Mouse (Mus musculus) myocyte (in vitro differentiated cells): ENCODE results near the gene Gas7.

ENCODE experiments used
- POLR2A ChIP-seq: IDR thresholded peaks from one replicate; pipeline ENCODE4 v1.6.1; 2011; ENCODE audit warnings: low read depth, mild to moderate bottlenecking, control low read depth, moderate library complexity; ENCODE audit not compliant: insufficient read length
- REST ChIP-seq: IDR thresholded peaks from one replicate; pipeline ENCODE4 v1.6.1; 2011; ENCODE audit warnings: mild to moderate bottlenecking, control low read depth, moderate library complexity; ENCODE audit not compliant: insufficient read depth, insufficient read length
- SRF ChIP-seq: IDR thresholded peaks from one replicate; pipeline ENCODE4 v1.6.1; 2011; ENCODE audit warnings: low read depth; ENCODE audit not compliant: control insufficient read depth, insufficient read length
- TCF12 ChIP-seq: IDR thresholded peaks from one replicate; pipeline ENCODE4 v1.6.1; 2011; ENCODE audit warnings: mild to moderate bottlenecking, control low read depth; ENCODE audit not compliant: poor library complexity, insufficient read depth, severe bottlenecking
- USF1 ChIP-seq: IDR thresholded peaks from one replicate; pipeline ENCODE4 v1.6.1; 2011; ENCODE audit warnings: low read depth, mild to moderate bottlenecking, control low read depth, moderate library complexity

DNA sequence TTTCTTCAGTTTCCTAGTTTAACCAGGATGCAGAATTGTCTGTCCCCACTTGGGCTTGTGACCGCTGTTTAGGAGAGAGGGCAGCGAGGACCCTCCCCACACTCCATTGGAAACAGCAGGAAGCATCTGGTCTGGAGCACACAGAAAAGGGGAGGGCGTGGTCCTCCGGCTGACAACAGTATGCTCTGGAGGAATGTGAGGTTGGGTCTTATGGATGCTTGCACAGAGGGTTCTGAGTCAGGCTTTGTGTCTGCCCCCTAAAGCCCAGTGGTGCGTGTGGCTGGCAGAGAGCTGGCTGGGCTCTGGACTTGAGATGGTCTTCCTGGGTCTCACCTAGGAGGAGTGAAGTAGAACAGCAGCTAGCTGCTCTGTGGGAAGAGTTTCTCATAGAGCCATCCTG is 19.4 kb downstream of the Gas7 start:
- no peak for TF ChIP-seq USF1
- TF ChIP-seq POLR2A, result no peak
- no peak for TF ChIP-seq SRF
- TF ChIP-seq TCF12, result no peak
- no peak for TF ChIP-seq REST
